Mouse (Mus musculus) erythroblast, embryonic 14.5 days (primary cell): Measurements from ENCODE around the gene Jak3.

Experiments
- GATA1 ChIP-seq: IDR thresholded peaks from 2 replicates; pipeline ENCODE4 v1.6.1; 2012; ENCODE audit warnings: low read length, inconsistent platforms, mixed read lengths
- TAL1 ChIP-seq: IDR thresholded peaks from 3 replicates; pipeline ENCODE4 v1.6.1; 2012; ENCODE audit warnings: low read length, inconsistent platforms, mixed read lengths

DNA sequence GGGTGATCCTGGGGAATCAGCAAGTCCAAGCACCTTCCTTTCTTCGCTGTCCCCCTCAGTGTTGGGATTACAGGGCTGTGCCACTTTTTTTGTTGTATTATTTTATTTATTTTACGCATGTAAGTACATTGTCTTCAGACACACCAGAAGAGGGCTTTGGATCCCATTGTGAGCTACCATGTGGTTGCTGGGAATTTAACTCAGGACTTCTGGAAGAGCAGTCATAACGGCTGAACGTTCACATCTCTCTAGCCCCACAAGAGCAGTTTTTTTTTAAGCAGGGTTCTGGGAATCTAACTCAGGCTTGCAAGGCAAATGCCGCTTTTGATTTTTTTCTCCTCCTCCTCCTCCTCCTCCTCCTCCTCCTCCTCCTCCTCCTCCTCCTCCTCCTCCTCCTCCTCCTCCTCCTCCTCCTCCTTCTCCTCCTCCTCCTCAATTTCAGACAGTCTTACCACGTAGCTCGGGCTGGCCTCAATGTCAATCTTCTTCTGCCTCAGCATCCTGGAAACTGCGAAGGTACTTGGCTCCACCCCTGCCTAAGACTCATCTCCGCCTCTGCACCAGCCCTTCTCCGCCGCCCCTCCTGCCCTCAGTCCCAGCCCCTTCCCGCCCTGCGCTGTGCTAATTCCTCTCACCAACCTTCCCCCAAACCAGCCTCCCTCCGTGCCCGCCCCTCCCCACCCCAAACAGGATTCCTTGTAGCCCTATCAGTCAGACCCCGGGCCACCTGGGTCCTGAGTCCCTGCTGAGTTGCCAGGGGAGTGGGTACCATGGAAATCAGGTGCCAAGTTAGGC, 52.9 kb downstream of the Jak3 start:
- TF ChIP-seq GATA1 (no peak), TAL1 (no peak)
